ENCODE assay signal across 9 mouse cellular contexts in the genomic region with DNA sequence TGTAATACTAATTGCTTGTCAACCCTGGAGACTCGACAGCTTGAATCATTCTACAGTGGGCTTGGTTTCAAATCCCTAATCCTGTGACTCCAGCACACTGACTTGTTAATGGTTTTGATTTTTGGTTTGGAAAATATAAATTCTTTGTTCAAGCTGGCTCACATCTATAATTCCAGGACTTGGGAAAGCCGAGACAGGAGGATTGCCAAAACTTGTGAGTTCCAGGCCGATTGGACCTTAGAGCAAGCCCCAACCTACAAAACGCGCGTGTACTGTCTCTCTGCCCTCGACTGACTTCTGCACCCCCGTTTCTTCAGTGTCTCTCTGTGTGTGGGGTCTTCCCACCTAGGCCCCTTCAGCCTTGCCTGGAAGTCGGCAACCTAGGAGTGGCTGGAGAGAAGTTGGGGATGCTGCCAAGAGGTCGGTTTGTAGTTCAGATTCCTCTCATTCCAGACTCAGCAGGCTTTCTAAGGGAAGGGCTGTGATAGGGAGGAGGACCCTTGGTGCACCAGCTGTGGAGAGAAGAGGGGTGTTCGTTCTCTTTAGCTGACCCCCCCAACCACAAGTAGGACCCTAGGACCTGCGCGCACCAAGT. TPM values are rescaled to one million over a fixed set of nuclear protein-coding genes. Genes with fewer than 3 reads are reported as not detected.
DNase-seq lines count a peak whose midpoint lies in the region; ATAC-seq and TF ChIP-seq lines count a peak whose summit lies in the region.
"Had no signal": no experiment of that assay in that cellular context is flagged by ENCODE, and none has a peak within 500 bp of the region (broad histone marks: within the 10 kb centered on the region; RNA-seq: fewer than 3 reads in every experiment).

No protein-coding gene starts in this region.

- intact Hi-C loops in heart, postnatal 36 days (cut with DNase I): no loop called here
- intact Hi-C loops in left cerebral cortex, postnatal 36 days (cut with DNase I): no loop called here

- H3K27ac ChIP-seq in lung, postnatal 0 days (ENCODE audit: low read length): peak overlapping the region; percentile 76

- WGBS in lung, postnatal 0 days: 15% methylated on average over 13 of the region's 13 CpGs

- ATAC-seq in lung, postnatal 0 days: peak; percentile 34
- ATAC-seq in erythroid progenitor cell, adult 5-6 weeks (replicated peaks; ENCODE audit: low FRiP score, poor library complexity, severe bottlenecking): no peak

- H3K9ac ChIP-seq in lung, postnatal 0 days (replicated peaks; ENCODE audit: low read depth): no peak overlapping the region

- H3K36me3 ChIP-seq in lung, postnatal 0 days (ENCODE audit: insufficient read depth, low read length): no peaks in the 10 kb centered on the region

- TF ChIP-seq EP300 in lung, postnatal 0 days (IDR thresholded peaks at IDR 0.05): no peak

- no peaks in the 10 kb centered on the region for H3K9me3 ChIP-seq in lung, postnatal 0 days (ENCODE audit: low read length)

- no peak for TF ChIP-seq CTCF in lung, postnatal 0 days (IDR thresholded peaks at IDR 0.05)

- no peaks in the 10 kb centered on the region for H3K27me3 ChIP-seq in lung, postnatal 0 days (replicated peaks; ENCODE audit: insufficient read depth, low read length)

- no peak overlapping the region for H3K4me3 ChIP-seq in lung, postnatal 0 days (ENCODE audit: low read depth, low read length)
- H3K4me3 ChIP-seq: erythroblast, embryonic 14.5 days had no signal

- peak; percentile 17 for DNase-seq in adrenal gland, postnatal 10 days
- no peak for DNase-seq in adrenal gland, adult 8-10 months
- peak; percentile 39 for DNase-seq in embryo, embryonic 11 days
- DNase-seq in heart, postnatal 36 days: peak; percentile 34 to 37
- peak; percentile 72 for DNase-seq in lung, postnatal 0 days (ENCODE audit: low spot score)
- no peak for DNase-seq in left cerebral cortex, postnatal 36 days (ENCODE audit: low spot score in 2 of 2)
- no peak for DNase-seq in frontal cortex, postnatal 14 days (ENCODE audit: low spot score in 2 of 2)

- H3K4me2 ChIP-seq in lung, postnatal 0 days (replicated peaks; ENCODE audit: low read depth, low read length): peak overlapping the region; percentile 17; the same call in 1 of the 2 replicates

- H3K4me1 ChIP-seq in lung, postnatal 0 days (ENCODE audit: insufficient read depth, low read depth, low read length): peaks cover 15% of the 10 kb centered on the region; the same call in 1 of the 2 replicates

RNA-seq across cellular contexts. Expression of gene Gm11627, which starts 2.9 kb away (rescaled TPM):
- under 1 TPM; 0.51 to 0.64 TPM for total RNA-seq in adrenal gland, postnatal 10 days (2021)
- under 1 TPM in 1 of 4 experiments, not detected in 3; 0.75 TPM for total RNA-seq in adrenal gland, adult 8-10 months (2022)
- total RNA-seq in heart, postnatal 36 days (2021): 1 to 10 TPM; 1.4 to 1.5 TPM
- 8.0 and 11.4 TPM in 2 replicates for polyA plus RNA-seq in lung, postnatal 0 days (2015; fragmentation: Nextera tagmentation; extraction: Ambion mirVana)
- total RNA-seq in erythroid progenitor cell, adult 5-6 weeks (2015; ENCODE audit: low replicate concordance): not detected in 2 replicates
- not detected in 2 replicates for total RNA-seq in erythroid progenitor cell, adult 5-6 weeks (2017; ENCODE audit: low replicate concordance)
- 1 to 10 TPM; 5.0 to 8.7 TPM for total RNA-seq in left cerebral cortex, postnatal 36 days (2021)
- polyA plus RNA-seq: erythroblast, embryonic 14.5 days had no signal

RNA-seq across cellular contexts. Expression of gene Fzd2, which starts 22.1 kb away (rescaled TPM):
- 1 to 10 TPM; 6.3 to 7.2 TPM for total RNA-seq in adrenal gland, postnatal 10 days (2021)
- total RNA-seq in adrenal gland, adult 8-10 months (2022): 1 to 10 TPM; 4.8 to 6.9 (median 5.7) TPM
- total RNA-seq in heart, postnatal 36 days (2021): 1 to 10 TPM; 3.1 to 5.4 TPM
- 19.6 and 20.8 TPM in 2 replicates for polyA plus RNA-seq in lung, postnatal 0 days (2015; fragmentation: Nextera tagmentation; extraction: Ambion mirVana)
- total RNA-seq in erythroid progenitor cell, adult 5-6 weeks (2015; ENCODE audit: low replicate concordance): not detected in 2 replicates
- total RNA-seq in erythroid progenitor cell, adult 5-6 weeks (2017; ENCODE audit: low replicate concordance): not detected in 2 replicates
- 10 to 100 TPM; 10.5 to 12.7 TPM for total RNA-seq in left cerebral cortex, postnatal 36 days (2021)
- polyA plus RNA-seq: erythroblast, embryonic 14.5 days had no signal

RNA-seq across cellular contexts. Expression of gene Gpatch8, which starts 25.9 kb away (rescaled TPM):
- total RNA-seq in adrenal gland, postnatal 10 days (2021): 10 to 100 TPM; 27.6 to 34.7 TPM
- total RNA-seq in adrenal gland, adult 8-10 months (2022): 10 to 100 TPM; 29.2 to 48.9 (median 35.7) TPM
- total RNA-seq in heart, postnatal 36 days (2021): 10 to 100 TPM; 18.0 to 21.9 TPM
- 25.3 and 27.4 TPM in 2 replicates for polyA plus RNA-seq in lung, postnatal 0 days (2015; fragmentation: Nextera tagmentation; extraction: Ambion mirVana)
- 50.5 and 65.4 TPM in 2 replicates for total RNA-seq in erythroid progenitor cell, adult 5-6 weeks (2015; ENCODE audit: low replicate concordance)
- 57.3 and 90.6 TPM in 2 replicates for total RNA-seq in erythroid progenitor cell, adult 5-6 weeks (2017; ENCODE audit: low replicate concordance)
- total RNA-seq in left cerebral cortex, postnatal 36 days (2021): 10 to 100 TPM; 46.0 to 65.5 TPM

Comparison
In these comparisons a context has a peak if more than half of its experiments do, and no peak if none do; other contexts are left out.
1. DNase-seq: peak in adrenal gland, postnatal 10 days (single experiment), embryo, embryonic 11 days (single experiment), heart, postnatal 36 days (2 of 2) and lung, postnatal 0 days (single experiment); none in adrenal gland, adult 8-10 months (single experiment), left cerebral cortex, postnatal 36 days (0 of 2) and frontal cortex, postnatal 14 days (0 of 2).
2. RNA of gene Fzd2, which starts 22.1 kb away (total RNA-seq): 10.5 to 12.7 TPM in left cerebral cortex, postnatal 36 days, 6.3 to 7.2 TPM in adrenal gland, postnatal 10 days, 4.8 to 6.9 TPM in adrenal gland, adult 8-10 months and 3.1 to 5.4 TPM in heart, postnatal 36 days; not detected in erythroid progenitor cell, adult 5-6 weeks; every median in the first group is over 4 times any median in the second.